Mouse (Mus musculus) midbrain, embryonic 14.5 days (tissue): Measurements from ENCODE around the gene Tcf7l2. TPM values are rescaled to one million over a fixed set of nuclear protein-coding genes. Genes with fewer than 3 reads are reported as not detected.

ENCODE experiments used
- ATAC-seq: fragments of 200-750 bp; cut with Nextera tagmentation; 2 replicates; pipeline ENCODE4 v1.8.0; 2017; ENCODE audit warnings: moderate number of reproducible peaks, moderate library complexity; ENCODE audit not compliant: low FRiP score, low TSS enrichment
- DNase-seq: peaks from one replicate; pipeline ENCODE4 v3.0.0-alpha.2; 2015
- H3K27ac ChIP-seq: fragments of 300-500 bp; sonication (generic); replicated peaks from 2 replicates; pipeline ENCODE4 v1.5.1; 2014; ENCODE audit warnings: mild to moderate bottlenecking, low read depth, low read length, moderate library complexity
- H3K27me3 ChIP-seq: fragments of 300-500 bp; sonication (generic); 2 replicates; pipeline ENCODE4 v1.6.1; 2014; ENCODE audit warnings: low read length, control low read depth, mixed read lengths; ENCODE audit not compliant: control insufficient read depth, insufficient read depth
- H3K36me3 ChIP-seq: fragments of 300-500 bp; sonication (generic); 2 replicates; pipeline ENCODE4 v1.6.1; 2014; ENCODE audit warnings: low read length, control low read depth; ENCODE audit not compliant: control insufficient read depth, insufficient read depth
- H3K4me1 ChIP-seq: fragments of 300-500 bp; sonication (generic); 2 replicates; pipeline ENCODE4 v1.6.1; 2014; ENCODE audit warnings: mild to moderate bottlenecking, antibody characterized with exemption, low read length, control low read depth; ENCODE audit not compliant: control insufficient read depth, insufficient read depth
- H3K4me2 ChIP-seq: fragments of 300-500 bp; sonication (generic); 2 replicates; pipeline ENCODE4 v1.6.1; 2014; ENCODE audit warnings: mild to moderate bottlenecking, low read length, moderate library complexity
- H3K4me3 ChIP-seq: fragments of 300-500 bp; sonication (generic); replicated peaks from 2 replicates; pipeline ENCODE4 v1.5.1; 2014; ENCODE audit warnings: low read depth, low read length
- H3K9ac ChIP-seq: fragments of 300-500 bp; sonication (generic); replicated peaks from 2 replicates; pipeline ENCODE4 v1.6.1; 2014; ENCODE audit warnings: mild to moderate bottlenecking, low read length, moderate library complexity
- H3K9me3 ChIP-seq: fragments of 300-500 bp; sonication (generic); 2 replicates; pipeline ENCODE4 v1.6.1; 2016; ENCODE audit warnings: low read length, control low read depth, mixed read lengths; ENCODE audit not compliant: control insufficient read depth
- WGBS: fragments of 180-500 bp; shearing (Covaris S2); extraction: QIAGEN DNeasy Blood & Tissue Kit; methylation state at CpG from one replicate; pipeline ENCODE4 v1.1.7; 2014; 5-methylcytosine and 5-hydroxymethylcytosine counted together
- polyA plus RNA-seq: library from polyadenylated mRNA; unstranded; fragments of >200 nt; fragmentation: Nextera tagmentation; extraction: Ambion mirVana; gene quantifications from 2 replicates; pipeline ENCODE4 v1.2.1, GENCODE M21; 2014

The Tcf7l2 gene
- polyA plus RNA-seq, 1 experiment from 2014 or later: 768 TPM

- H3K9ac ChIP-seq: no peak overlapping the region
- H3K4me1 ChIP-seq: peaks cover 9% of the 10 kb centered on the region
- 68% methylated on average over 8 of the region's 8 CpGs for WGBS
- H3K4me2 ChIP-seq: no peak overlapping the region
- H3K9me3 ChIP-seq: no peaks in the 10 kb centered on the region
- no peaks in the 10 kb centered on the region for H3K27me3 ChIP-seq
- no peak overlapping the region for H3K4me3 ChIP-seq
- no peak overlapping the region for H3K27ac ChIP-seq
- ATAC-seq (no peak), DNase-seq (no peak)
- no peaks in the 10 kb centered on the region for H3K36me3 ChIP-seq
Measured at GRCm38 (mm10) chr19:55756707-55757106, 15.1 kb downstream of the Tcf7l2 start.

- Histone ChIP-seq H3K27ac (no peak overlapping the region), H3K9ac (no peak overlapping the region), H3K4me3 (no peak overlapping the region), H3K9me3 (no peaks in the 10 kb centered on the region), H3K27me3 (no peaks in the 10 kb centered on the region), H3K4me2 (no peak overlapping the region), H3K4me1 (peaks cover 4% of the 10 kb centered on the region; the same call in 1 of the 2 replicates), H3K36me3 (no peaks in the 10 kb centered on the region)
- DNase-seq (no peak), ATAC-seq (no peak)
- WGBS: 84% methylated on average over 6 of the region's 6 CpGs
Measured at GRCm38 (mm10) chr19:55757403-55757802, 15.8 kb downstream of the Tcf7l2 start.

- no peak for ATAC-seq
- Histone ChIP-seq H3K4me1 (0 out of 2 replicates have a peak, but pooled peaks cover 4% of the 10 kb centered on the region), H3K4me3 (no peak overlapping the region)
Measured at GRCm38 (mm10) chr19:55758158-55758557, 16.5 kb downstream of the Tcf7l2 start.

GRCm38 (mm10) chr19:55759006-55759405 is 17.4 kb downstream of the Tcf7l2 start:
- Histone ChIP-seq H3K9ac (no peak overlapping the region), H3K36me3 (no peaks in the 10 kb centered on the region), H3K9me3 (no peaks in the 10 kb centered on the region), H3K4me3 (no peak overlapping the region), H3K4me1 (peaks cover 6% of the 10 kb centered on the region; the same call in 1 of the 2 replicates), H3K27me3 (no peaks in the 10 kb centered on the region), H3K4me2 (no peak overlapping the region), H3K27ac (no peak overlapping the region)
- DNase-seq (no peak), ATAC-seq (no peak)
- WGBS: 90% methylated on average over 9 of the region's 9 CpGs

More at GRCm38 (mm10) chr19:55758158-55758557, 16.5 kb downstream of the Tcf7l2 start:
- Histone ChIP-seq H3K9me3 (no peaks in the 10 kb centered on the region), H3K27ac (no peak overlapping the region), H3K4me2 (no peak overlapping the region), H3K36me3 (no peaks in the 10 kb centered on the region), H3K9ac (no peak overlapping the region), H3K27me3 (no peaks in the 10 kb centered on the region)
- no peak for DNase-seq

- Histone ChIP-seq H3K27me3 (no peaks in the 10 kb centered on the region), H3K4me2 (no peak overlapping the region), H3K4me3 (no peak overlapping the region), H3K36me3 (no peaks in the 10 kb centered on the region), H3K4me1 (peaks cover 9% of the 10 kb centered on the region; the same call in 1 of the 2 replicates), H3K27ac (no peak overlapping the region), H3K9ac (no peak overlapping the region), H3K9me3 (no peaks in the 10 kb centered on the region)
- ATAC-seq (no peak), DNase-seq (no peak)
- WGBS: 57% methylated on average over 5 of the region's 5 CpGs
Measured at GRCm38 (mm10) chr19:55761086-55761485, 19.5 kb downstream of the Tcf7l2 start.

GRCm38 (mm10) chr19:55762187-55762586 is 20.6 kb downstream of the Tcf7l2 start:
- no peaks in the 10 kb centered on the region for H3K27me3 ChIP-seq
- H3K4me2 ChIP-seq: no peak overlapping the region
- no peak overlapping the region for H3K27ac ChIP-seq
- no peaks in the 10 kb centered on the region for H3K36me3 ChIP-seq
- H3K4me1 ChIP-seq: peaks cover 13% of the 10 kb centered on the region
- ATAC-seq (no peak), DNase-seq (no peak)
- H3K4me3 ChIP-seq: no peak overlapping the region
- 94% methylated on average over 3 of the region's 3 CpGs for WGBS
- no peak overlapping the region for H3K9ac ChIP-seq
- H3K9me3 ChIP-seq: no peaks in the 10 kb centered on the region

- 75% methylated on average over 11 of the region's 11 CpGs for WGBS
- Histone ChIP-seq H3K9ac (no peak overlapping the region), H3K27ac (no peak overlapping the region), H3K27me3 (no peaks in the 10 kb centered on the region), H3K36me3 (no peaks in the 10 kb centered on the region), H3K4me3 (no peak overlapping the region), H3K4me1 (peaks cover 9% of the 10 kb centered on the region), H3K9me3 (no peaks in the 10 kb centered on the region), H3K4me2 (no peak overlapping the region; the same call in 1 of the 2 replicates)
- no peak for ATAC-seq
- no peak for DNase-seq
Measured at GRCm38 (mm10) chr19:55765814-55766213, 24.2 kb downstream of the Tcf7l2 start.

GRCm38 (mm10) chr19:55767104-55767503 is 25.5 kb downstream of the Tcf7l2 start:
- peaks cover 13% of the 10 kb centered on the region for H3K4me1 ChIP-seq
- no peaks in the 10 kb centered on the region for H3K36me3 ChIP-seq
- H3K9me3 ChIP-seq: no peaks in the 10 kb centered on the region
- 68% methylated on average over 6 of the region's 6 CpGs for WGBS
- no peak overlapping the region for H3K9ac ChIP-seq
- no peak for ATAC-seq
- H3K27me3 ChIP-seq: no peaks in the 10 kb centered on the region
- H3K27ac ChIP-seq: no peak overlapping the region
- H3K4me2 ChIP-seq: no peak overlapping the region
- H3K4me3 ChIP-seq: no peak overlapping the region
- no peak for DNase-seq

GRCm38 (mm10) chr19:55767579-55767978 is 26.0 kb downstream of the Tcf7l2 start:
- ATAC-seq (no peak), DNase-seq (no peak)
- Histone ChIP-seq H3K4me1 (peaks cover 13% of the 10 kb centered on the region), H3K9me3 (no peaks in the 10 kb centered on the region), H3K9ac (no peak overlapping the region), H3K36me3 (no peaks in the 10 kb centered on the region), H3K4me2 (no peak overlapping the region), H3K4me3 (no peak overlapping the region), H3K27me3 (no peaks in the 10 kb centered on the region), H3K27ac (no peak overlapping the region)
- 58% methylated on average over 2 of the region's 2 CpGs for WGBS
